Mouse (Mus musculus): ENCODE measurements around the gene Unc45b.

- no peak for TF ChIP-seq POLR2A (IDR thresholded peaks at IDR 0.05; ENCODE audit: insufficient read length, low read depth)
- no peak for TF ChIP-seq USF1 (IDR thresholded peaks at IDR 0.05; ENCODE audit: low read depth)
- peak; percentile 85 for TF ChIP-seq TCF3 (IDR thresholded peaks at IDR 0.05; ENCODE audit: insufficient read length, low read depth)
- no peak for TF ChIP-seq POLR2AphosphoS2 (IDR thresholded peaks at IDR 0.05; ENCODE audit: insufficient read length, low read depth)
- TF ChIP-seq MAX (IDR thresholded peaks at IDR 0.05; ENCODE audit: low read depth) = no peak
- TF ChIP-seq E2F4 (IDR thresholded peaks at IDR 0.05; ENCODE audit: insufficient read depth) = no peak
- TF ChIP-seq SRF (IDR thresholded peaks at IDR 0.05; ENCODE audit: control insufficient read depth, insufficient read length, low read depth) = no peak
- peak in 2 of 3 experiments; percentile 89 to 90 for TF ChIP-seq MYOD1 (IDR thresholded peaks at IDR 0.05; ENCODE audit: control insufficient read depth in 1 of 3, insufficient read length in 2 of 3, low read depth in 2 of 3)
- TF ChIP-seq TCF12 (IDR thresholded peaks at IDR 0.05; ENCODE audit: insufficient read depth, poor library complexity, severe bottlenecking) = peak; percentile 38
These were observed 8.6 kb upstream of the Unc45b start for GRCm38 (mm10) chr11:82901606-82902310.

All from myocyte (in vitro differentiated cells).